Mouse (Mus musculus) kidney, postnatal 36 days (tissue): ENCODE results near the gene Ticam1.

Experiments used
- DNase-seq, 2 experiments: peaks; one replicate each; pipeline ENCODE4 v3.0.0; 2021 to 2022; ENCODE audit warnings: mixed read lengths in 2 of 2

Gene Ticam1

DNA sequence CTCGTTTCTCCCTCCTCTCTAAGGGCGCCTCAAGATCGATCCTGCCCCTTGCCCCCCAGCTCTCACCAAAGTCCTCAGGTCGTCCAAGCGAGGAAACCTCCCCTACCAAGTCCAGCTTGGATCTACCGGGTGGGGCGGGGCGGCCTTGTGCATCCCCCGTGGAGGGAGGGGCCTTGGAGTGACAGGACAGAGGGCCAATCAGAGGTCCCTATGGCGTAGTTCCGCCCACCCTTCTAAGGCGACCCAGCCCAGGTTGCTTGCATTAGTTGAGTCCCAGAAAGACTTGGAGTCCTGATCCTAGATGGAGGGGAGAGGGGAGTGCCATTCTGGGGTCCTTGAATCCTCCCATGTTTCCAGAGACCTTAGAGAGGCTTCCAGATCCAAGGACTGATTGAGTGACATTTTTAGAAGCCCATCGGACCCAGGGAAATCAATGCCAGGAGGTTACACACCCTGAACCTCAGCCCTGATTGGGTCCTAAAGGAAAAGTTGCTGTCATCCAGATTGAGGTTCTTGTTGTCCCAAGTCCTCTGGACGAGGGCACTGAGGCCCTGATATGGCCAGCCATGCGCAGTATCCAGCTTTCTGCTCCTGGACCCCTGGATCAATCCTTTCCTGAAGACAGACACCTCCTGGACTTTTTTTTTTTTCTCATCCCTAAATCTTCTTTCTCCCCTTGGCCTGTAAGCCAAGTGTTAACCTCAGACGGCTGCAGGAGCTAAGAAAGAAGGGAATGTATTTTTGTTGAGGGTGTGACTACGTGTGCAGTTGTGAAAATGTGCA is 14.0 kb upstream of the Ticam1 start:
- DNase-seq, result peak; percentile 98

DNA sequence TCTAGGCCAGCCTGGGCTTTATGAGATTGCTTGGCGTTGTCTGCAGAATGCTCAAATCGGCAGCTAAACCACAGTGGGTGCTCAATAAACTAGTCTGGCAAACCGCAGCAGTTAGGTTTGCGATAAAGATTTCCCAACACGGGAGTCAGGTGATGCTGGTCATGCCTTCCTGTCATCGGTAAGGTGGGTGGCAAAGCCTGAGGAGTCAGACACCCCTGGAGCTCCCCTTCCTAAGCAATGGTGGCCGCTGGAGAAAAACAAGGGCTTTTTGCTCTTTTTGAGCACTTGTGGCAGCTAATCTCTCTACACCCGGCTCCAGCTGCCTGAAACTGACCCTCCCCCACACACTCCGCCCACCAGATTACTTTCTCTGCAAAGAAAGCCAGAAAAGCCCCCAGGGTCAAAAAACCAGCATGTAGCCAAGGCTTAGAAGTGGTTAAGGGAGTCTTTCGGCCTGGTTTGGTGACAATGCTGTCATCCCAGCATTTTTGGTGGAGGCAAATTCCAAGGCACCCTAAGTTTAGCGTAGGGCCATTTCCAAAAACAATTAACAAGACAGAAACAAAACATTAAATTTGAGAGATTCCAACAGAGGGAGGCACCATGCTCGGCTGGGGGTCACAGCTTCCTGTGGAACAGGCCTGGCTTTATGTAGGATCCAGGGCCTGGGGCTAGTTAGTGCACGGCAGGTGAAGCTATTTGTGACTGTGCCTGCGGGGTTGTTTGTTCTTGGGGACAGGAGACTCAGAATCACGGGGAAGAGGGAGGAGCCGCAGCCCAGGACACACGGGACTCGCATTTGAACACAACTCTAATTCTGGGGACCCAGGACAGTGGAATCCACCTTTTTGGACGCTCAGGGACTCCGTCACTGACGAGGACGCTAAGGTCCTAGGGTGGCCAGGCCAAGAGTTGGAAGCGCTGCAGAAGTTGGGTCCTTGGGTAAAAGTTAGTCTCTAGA is 13.1 kb upstream of the Ticam1 start:
- DNase-seq, result peak; percentile 70 to 73

GRCm38 (mm10) chr17:56288866-56289265 is 12.3 kb upstream of the Ticam1 start:
- no peak for DNase-seq

DNA sequence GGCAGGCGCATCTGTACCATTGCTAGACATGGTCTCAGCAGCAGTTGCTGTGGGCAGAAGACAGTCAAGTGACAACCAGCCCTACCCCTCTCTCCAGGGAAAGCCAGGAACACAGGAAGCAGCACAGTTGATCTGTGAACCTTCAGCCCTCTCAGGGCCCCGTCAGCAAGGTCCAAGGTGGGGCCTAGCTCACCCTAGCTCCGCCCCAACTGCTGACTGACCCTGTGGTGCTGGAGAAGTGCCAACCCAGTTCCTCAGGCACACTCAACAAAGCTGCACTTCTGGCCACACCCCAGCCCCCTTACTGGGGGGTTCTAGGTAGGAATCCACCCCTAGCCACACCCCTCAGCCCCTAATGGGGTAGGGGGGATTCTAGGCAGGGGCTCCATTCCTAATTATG is 11.2 kb upstream of the Ticam1 start:
- peak; percentile 84 to 85 for DNase-seq

GRCm38 (mm10) chr17:56285995-56286394 is 9.4 kb upstream of the Ticam1 start:
- no peak for DNase-seq

- DNase-seq, result no peak
Measured at GRCm38 (mm10) chr17:56283316-56283715, 6.7 kb upstream of the Ticam1 start.

- DNase-seq, result no peak
Measured at GRCm38 (mm10) chr17:56282802-56283201, 6.2 kb upstream of the Ticam1 start.

DNA sequence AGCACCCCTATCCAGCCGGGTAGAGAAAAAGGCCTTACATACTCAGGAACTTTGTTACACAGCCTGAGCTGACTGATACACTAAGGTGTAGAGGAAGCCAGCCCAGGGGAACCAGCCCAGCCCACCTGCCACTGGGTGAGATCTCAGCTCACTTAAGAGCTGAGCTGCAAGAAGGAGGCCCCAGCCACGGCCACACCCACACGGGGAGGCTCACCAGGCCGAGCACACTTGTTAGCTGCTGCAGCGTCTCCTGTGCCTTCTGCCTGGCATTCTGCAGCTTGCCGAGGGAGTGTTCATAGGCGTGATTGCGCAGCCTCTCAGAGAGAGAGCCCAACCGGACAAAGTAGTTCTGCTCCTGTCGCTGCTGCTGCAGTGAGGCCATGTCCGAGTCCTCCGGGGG is 4.6 kb upstream of the Ticam1 start:
- no peak for DNase-seq

- peak; percentile 65 to 74 for DNase-seq
Measured at GRCm38 (mm10) chr17:56279481-56280155, 3.0 kb upstream of the Ticam1 start.

DNA sequence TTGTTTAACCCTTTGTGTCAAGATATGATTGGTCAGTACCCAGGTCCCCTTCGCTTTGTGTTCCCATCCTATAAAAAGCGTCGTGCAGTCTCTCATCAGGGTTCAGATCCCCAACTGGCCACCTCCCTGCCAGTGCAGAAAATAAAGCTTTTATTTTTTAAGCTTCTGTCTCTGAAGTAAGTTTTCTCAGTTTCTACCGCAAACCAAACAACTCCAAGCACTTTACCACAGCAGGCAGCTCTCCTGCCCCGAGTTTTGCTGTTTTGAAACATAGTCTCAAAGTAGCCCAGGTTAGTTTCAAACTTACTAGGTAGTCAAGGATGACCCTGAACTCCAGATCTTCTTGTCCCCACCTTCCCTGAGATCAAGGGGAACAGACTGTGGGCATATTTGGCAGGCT is 1.8 kb upstream of the Ticam1 start:
- DNase-seq, result no peak

- DNase-seq, result no peak
Measured at GRCm38 (mm10) chr17:56277567-56277893, 944 bp upstream of the Ticam1 start.

DNA sequence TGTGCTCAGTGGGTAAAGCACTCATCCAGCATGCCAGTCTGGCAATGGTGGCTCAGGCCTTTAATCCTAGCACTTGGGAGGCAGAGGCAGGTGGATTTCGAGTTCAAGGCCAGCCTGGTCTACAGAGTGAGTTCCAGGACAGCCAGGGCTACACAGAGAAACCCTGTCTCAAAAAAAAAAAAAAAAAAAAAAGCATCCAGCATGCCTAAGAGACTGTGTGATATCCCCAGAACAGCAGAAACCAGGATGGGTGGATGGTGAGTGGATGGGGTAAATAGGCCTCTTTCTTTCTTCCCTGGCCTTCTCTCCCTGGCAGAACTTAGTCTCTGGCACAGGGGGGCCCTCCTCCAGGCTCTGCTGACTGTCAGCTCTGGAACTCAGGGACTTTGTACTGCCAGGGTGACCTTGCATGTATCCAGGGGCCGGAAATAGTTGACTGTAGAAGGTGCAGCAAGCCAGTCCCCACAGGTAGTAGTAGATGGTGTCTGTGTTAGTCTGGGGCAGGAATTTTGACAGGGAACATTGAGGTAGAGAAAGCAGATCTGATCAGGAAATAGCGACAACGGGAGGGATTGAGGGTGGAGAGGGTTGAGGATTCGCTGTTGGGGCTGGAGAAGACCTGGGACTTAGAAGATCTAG is 625 bp downstream of the Ticam1 start:
- peak; percentile 77 to 83 for DNase-seq

- no peak for DNase-seq
Measured at GRCm38 (mm10) chr17:56273986-56274385, 2.6 kb downstream of the Ticam1 start.

DNA sequence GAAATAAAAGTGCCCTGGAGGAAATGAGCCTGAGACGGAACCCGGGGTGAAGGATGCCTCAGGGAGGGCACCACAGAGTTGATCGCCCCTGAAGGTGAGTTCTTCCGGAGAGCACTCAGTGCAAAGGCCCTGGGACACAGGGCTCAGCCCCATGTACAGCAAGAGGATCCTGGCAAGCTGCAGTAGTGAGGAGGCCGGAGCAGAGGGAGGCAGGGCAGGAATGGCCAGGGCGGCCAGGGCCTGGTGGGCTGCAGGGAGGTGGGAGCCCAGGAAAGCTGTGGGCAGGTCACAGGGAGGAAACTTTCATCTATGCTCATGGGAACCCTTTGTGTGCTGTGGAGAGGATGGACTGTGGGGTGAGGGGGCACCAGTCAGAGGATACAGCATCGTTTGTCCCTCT is 3.1 kb downstream of the Ticam1 start:
- no peak for DNase-seq

- DNase-seq, result peak; percentile 67 to 79
Measured at GRCm38 (mm10) chr17:56272644-56273043, 3.9 kb downstream of the Ticam1 start.

DNA sequence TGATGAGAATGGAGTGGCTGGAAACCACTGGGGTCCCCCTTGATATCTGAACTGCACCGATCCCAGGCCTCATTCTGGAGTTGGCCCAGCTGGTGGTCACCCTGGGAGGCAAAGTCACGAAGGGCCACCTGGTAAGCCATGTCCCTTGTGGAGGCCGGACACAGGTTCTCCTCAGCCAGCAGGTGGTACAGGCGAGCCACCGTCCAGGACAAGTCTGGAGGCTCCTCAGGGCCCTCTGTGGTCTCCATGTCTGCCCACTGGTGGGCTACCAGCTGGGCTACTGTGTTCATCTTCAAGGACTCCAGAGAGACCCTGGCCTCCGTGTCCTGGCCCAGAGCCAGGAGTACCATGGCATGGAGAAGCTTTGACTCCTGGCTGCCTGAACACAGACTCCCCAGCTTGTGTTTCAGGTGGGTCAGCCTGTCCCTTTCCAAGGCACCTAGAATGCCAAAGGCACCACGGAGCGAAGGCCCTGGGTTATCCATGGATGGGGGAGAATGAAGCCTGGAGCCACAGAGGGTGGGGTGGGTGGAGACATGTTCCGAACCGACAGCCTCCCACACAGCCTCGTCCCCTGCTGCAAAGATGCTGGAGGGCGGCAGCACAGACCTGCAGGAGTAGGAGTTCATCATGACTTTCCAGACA is 4.9 kb downstream of the Ticam1 start:
- peak in 1 of 2 experiments; percentile 29 for DNase-seq

GRCm38 (mm10) chr17:56269741-56270140 is 6.8 kb downstream of the Ticam1 start:
- DNase-seq, result no peak

- peak; percentile 75 to 90 for DNase-seq
Measured at GRCm38 (mm10) chr17:56269153-56269630, 7.4 kb downstream of the Ticam1 start.

DNA sequence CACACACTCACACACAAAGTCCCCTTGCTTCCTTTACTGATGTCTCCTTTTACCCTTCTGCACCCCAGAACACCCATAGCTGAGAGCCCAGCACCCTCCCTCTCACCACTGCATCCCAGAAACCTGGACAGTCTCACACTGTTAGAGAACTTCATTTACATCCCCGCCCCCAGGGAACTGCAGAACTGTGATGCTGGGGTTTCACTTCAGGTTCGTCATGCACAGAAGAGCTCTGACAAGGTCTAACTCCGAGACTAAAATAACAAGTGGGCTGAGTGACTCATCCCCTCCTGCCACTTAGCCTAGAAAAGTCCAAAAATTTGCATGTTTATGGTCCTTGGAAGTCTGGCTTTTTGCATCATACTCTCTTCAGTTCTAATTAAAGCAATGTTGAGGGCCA is 10.3 kb downstream of the Ticam1 start:
- no peak for DNase-seq

DNA sequence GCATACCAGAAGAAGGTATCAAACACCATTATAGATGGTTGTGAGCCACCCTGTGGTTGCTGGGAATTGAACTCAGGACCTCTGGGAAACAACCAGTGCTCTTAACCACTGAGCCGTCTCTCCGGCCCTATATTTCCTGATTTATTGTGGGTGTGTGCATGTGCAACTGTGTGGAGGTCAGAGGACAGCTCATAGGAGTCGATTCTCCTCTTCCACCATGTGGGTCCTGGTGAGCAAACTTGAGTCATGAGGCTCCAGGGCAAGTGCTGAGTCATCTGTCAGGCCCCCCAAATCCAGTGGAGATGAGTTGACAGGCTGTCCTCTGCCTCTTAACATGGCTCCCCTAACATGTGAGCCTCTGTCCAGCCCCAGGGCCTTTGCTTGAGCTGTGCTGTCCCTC is 10.7 kb downstream of the Ticam1 start:
- no peak for DNase-seq

- no peak for DNase-seq
Measured at GRCm38 (mm10) chr17:56265011-56265410, 11.6 kb downstream of the Ticam1 start.

GRCm38 (mm10) chr17:56264020-56264419 is 12.6 kb downstream of the Ticam1 start:
- DNase-seq, result peak; percentile 84 to 91
